Comparison of ENCODE assay signal across 8 mouse cellular contexts in the genomic region with DNA sequence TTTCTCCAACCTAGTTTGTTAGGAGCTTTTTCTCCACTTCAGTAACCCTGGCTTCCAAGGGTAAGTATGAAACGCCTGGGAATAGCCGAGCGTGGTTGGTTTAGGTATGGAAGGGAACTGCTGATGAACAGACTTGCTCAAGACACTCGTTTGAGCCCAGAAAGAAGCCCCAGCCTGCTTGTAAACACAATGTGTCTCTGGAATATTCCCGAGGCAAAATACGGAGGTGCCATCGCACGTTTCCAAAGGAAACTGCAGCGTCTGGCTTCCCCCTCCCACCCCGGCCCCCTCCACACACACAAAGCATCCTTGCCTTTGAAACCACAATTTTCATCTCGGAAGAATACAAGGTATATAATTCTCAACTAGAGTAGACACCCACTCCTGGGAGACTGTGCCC. TPM values are rescaled to one million over a fixed set of nuclear protein-coding genes. Genes with fewer than 3 reads are reported as not detected.
DNase-seq lines count a peak whose midpoint lies in the region; ATAC-seq and TF ChIP-seq lines count a peak whose summit lies in the region.
"Had no signal": no experiment of that assay in that cellular context is flagged by ENCODE, and none has a peak within 500 bp of the region (broad histone marks: within the 10 kb centered on the region; RNA-seq: fewer than 3 reads in every experiment).

No protein-coding gene starts in this region.

- H3K9me3 ChIP-seq in limb, embryonic 11.5 days (ENCODE audit: control insufficient read depth, low read length), result no peaks in the 10 kb centered on the region

- WGBS in lung, adult 2 months, result 10% methylated on average over 11 of the region's 11 CpGs
- WGBS in limb, embryonic 11.5 days, result 9% methylated on average over 11 of the region's 11 CpGs

- DNase-seq in lung, adult 2 months, result no peak
- no peak for DNase-seq in lung, postnatal 25 days (ENCODE audit: low spot score)
- peak; percentile 29 for DNase-seq in limb, embryonic 11.5 days (ENCODE audit: low spot score)
- DNase-seq in retina, postnatal 1 day, result peak; percentile 26
- DNase-seq in thymus, postnatal 14 days, result no peak
- DNase-seq in adrenal gland, postnatal 10 days, result no peak
- DNase-seq: lung, adult 18-20 months had no signal

- ATAC-seq in limb, embryonic 11.5 days (ENCODE audit: insufficient number of reproducible peaks, low FRiP score, low TSS enrichment, low read depth), result no peak

- peaks cover 18% of the 10 kb centered on the region for H3K4me1 ChIP-seq in lung, adult 2 months (ENCODE audit: control insufficient read depth, insufficient read depth, low read length)
- H3K4me1 ChIP-seq in embryonic fibroblast, embryonic 13.5 days (ENCODE audit: control insufficient read depth, insufficient read depth, low read length), result peaks cover 12% of the 10 kb centered on the region
- H3K4me1 ChIP-seq in limb, embryonic 11.5 days (ENCODE audit: control insufficient read depth, insufficient read depth, low read length), result peaks cover 8% of the 10 kb centered on the region; the same call in 1 of the 2 replicates

- no peaks in the 10 kb centered on the region for H3K36me3 ChIP-seq in limb, embryonic 11.5 days (ENCODE audit: control insufficient read depth, insufficient read depth, low read length)

- peak overlapping the region; percentile 86 for H3K4me3 ChIP-seq in lung, adult 2 months (replicated peaks; ENCODE audit: extremely low read depth, low read depth, low read length)
- peak overlapping the region; percentile 87 for H3K4me3 ChIP-seq in embryonic fibroblast, embryonic 13.5 days (ENCODE audit: insufficient read depth, low read length)
- H3K4me3 ChIP-seq in limb, embryonic 11.5 days (ENCODE audit: low read depth, low read length), result peak overlapping the region; percentile 58

- H3K27me3 ChIP-seq in limb, embryonic 11.5 days (ENCODE audit: control insufficient read depth, insufficient read depth, low read length), result peaks cover 35% of the 10 kb centered on the region

- TF ChIP-seq CTCF in lung, adult 2 months (IDR thresholded peaks at IDR 0.05; ENCODE audit: insufficient read depth, low read length), result no peak
- no peak for TF ChIP-seq CTCF in embryonic fibroblast, embryonic 13.5 days (IDR thresholded peaks at IDR 0.05; ENCODE audit: borderline replicate concordance, insufficient read depth, low read length)

- TF ChIP-seq POLR2A in lung, adult 2 months (IDR thresholded peaks at IDR 0.05; ENCODE audit: borderline replicate concordance, extremely low read depth, low read depth, low read length), result no peak
- TF ChIP-seq POLR2A in embryonic fibroblast, embryonic 13.5 days (IDR thresholded peaks at IDR 0.05; ENCODE audit: low read depth, low read length), result no peak

- peak overlapping the region; percentile 100; the same call in 1 of the 2 replicates for H3K4me2 ChIP-seq in limb, embryonic 11.5 days (ENCODE audit: low read depth, severe bottlenecking)

- no peak overlapping the region for H3K27ac ChIP-seq in embryonic fibroblast, embryonic 13.5 days (ENCODE audit: insufficient read depth, low read length)
- no peak overlapping the region for H3K27ac ChIP-seq in limb, embryonic 11.5 days (replicated peaks; ENCODE audit: low read depth, low read length)

- no peak overlapping the region for H3K9ac ChIP-seq in limb, embryonic 11.5 days (ENCODE audit: low read length)

RNA-seq across cellular contexts. Expression of a gene that starts 1.7 kb away (rescaled TPM):
- polyA plus RNA-seq in lung, adult 2 months (2012; rRNA removed), result 11.7 and 12.9 TPM in 2 replicates
- polyA plus RNA-seq in embryonic fibroblast, embryonic 13.5 days (2011; ENCODE audit: insufficient read length, low read depth, missing spikeins), result 4.2 and 9.6 TPM in 2 replicates
- 0.30 and 0.31 TPM in 2 replicates for polyA plus RNA-seq in limb, embryonic 11.5 days (2014; fragmentation: Nextera tagmentation; extraction: Ambion mirVana)
- 10 to 100 TPM; 10.1 to 11.7 TPM for total RNA-seq in adrenal gland, postnatal 10 days (2021)

Comparison
In these comparisons a context has a peak if more than half of its experiments do, and no peak if none do; other contexts are left out.
1. DNase-seq: peak in limb, embryonic 11.5 days (single experiment) and retina, postnatal 1 day (single experiment); none in lung, adult 2 months (single experiment), lung, postnatal 25 days (single experiment), thymus, postnatal 14 days (single experiment) and adrenal gland, postnatal 10 days (single experiment).
2. Peak in every context shown above with its lines, with median percentiles within 50 percentile points of each other: H3K4me3 ChIP-seq.